Mouse (Mus musculus): Measurements from ENCODE around the gene Slc35g3.

DNA sequence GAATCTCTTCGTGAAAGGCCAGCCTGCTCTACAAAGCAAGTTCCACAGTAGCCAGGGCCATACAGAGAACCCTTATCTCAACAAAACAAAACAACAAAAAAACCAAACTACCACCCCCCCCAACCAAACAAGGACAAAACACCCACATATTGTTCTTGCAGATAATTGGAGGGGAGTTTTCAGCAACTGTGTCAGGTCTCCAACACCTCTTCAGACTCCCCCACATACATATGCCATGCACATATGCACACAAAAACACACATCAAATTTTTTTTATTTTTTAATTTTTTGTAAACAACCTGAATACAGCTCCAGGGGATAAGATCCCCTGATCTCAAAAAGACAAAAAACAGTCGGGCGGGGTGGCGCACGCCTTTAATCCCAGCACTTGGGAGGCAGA, 7.5 kb downstream of the Slc35g3 start:
- no peak for TF ChIP-seq CTCF (IDR thresholded peaks at IDR 0.05)
- TF ChIP-seq EP300 (IDR thresholded peaks at IDR 0.05), result no peak

Data from lung, postnatal 0 days (tissue).